25 mouse cellular contexts compared by ENCODE assay signal in the genomic region with DNA sequence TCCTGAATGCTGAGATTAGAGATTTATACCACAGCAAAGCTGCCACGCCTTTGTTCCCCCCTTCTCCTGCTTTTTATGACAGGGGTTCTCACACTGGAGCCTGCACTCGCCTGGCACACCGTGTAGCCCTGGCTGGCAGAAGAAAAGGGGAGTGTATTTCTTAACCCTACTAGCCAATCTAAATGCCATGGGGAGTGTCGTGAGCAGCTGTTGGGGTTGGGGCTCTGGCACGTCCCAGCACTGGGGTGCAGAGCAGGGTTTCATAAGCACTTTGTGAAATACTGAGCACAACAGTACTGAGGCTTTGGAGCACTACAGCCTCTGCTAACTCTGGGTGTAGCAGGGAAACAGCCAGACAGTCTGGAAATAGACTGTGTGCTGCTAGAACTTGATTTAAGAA.
"Had no signal": no experiment of that assay in that cellular context is flagged by ENCODE, and none has a peak within 500 bp of the region (broad histone marks: within the 10 kb centered on the region; RNA-seq: fewer than 3 reads in every experiment).

No protein-coding gene starts in this region.

- DNase-seq: gastrocnemius, postnatal 25 days; heart, adult 18-20 months; heart, postnatal 10 days; heart, postnatal 4 days; kidney, adult 18-20 months; kidney, adult 8-10 months; kidney, postnatal 10 days; kidney, postnatal 25 days; kidney, postnatal 4 days; liver; liver, embryonic 13.5 days; liver, postnatal 0 days had no signal

- H3K4me2 ChIP-seq: heart, embryonic 12.5 days; hindbrain, embryonic 12.5 days; hindbrain, embryonic 14.5 days; limb, embryonic 12.5 days; liver, embryonic 11.5 days; liver, embryonic 13.5 days; liver, embryonic 15.5 days had no signal

- H3K27me3 ChIP-seq: heart, embryonic 12.5 days; hindbrain, embryonic 12.5 days; limb, embryonic 12.5 days; liver, embryonic 13.5 days; liver, embryonic 15.5 days had no signal

- ATAC-seq: hindbrain, embryonic 16.5 days; inflammation-experienced regulatory T-cells, adult 6 months; intestine, embryonic 16.5 days; liver, postnatal 0 days had no signal

- H3K9me3 ChIP-seq: heart, embryonic 12.5 days; hindbrain, embryonic 10.5 days; hindbrain, embryonic 12.5 days; limb, embryonic 10.5 days; limb, embryonic 12.5 days; liver, embryonic 13.5 days; liver, embryonic 15.5 days had no signal

- H3K4me3 ChIP-seq: heart, embryonic 12.5 days; hindbrain, embryonic 10.5 days; hindbrain, embryonic 12.5 days; layer of hippocampus, adult 2 months; left cerebral cortex, adult 2 months; limb, embryonic 10.5 days; limb, embryonic 12.5 days; liver, embryonic 13.5 days; liver, embryonic 15.5 days had no signal

- H3K27ac ChIP-seq: hindbrain, embryonic 10.5 days; hindbrain, embryonic 12.5 days; hindbrain, embryonic 14.5 days; layer of hippocampus, adult 2 months; left cerebral cortex, adult 2 months; limb, embryonic 10.5 days; limb, embryonic 12.5 days; liver, embryonic 13.5 days; liver, embryonic 15.5 days had no signal

- H3K9ac ChIP-seq: heart, embryonic 12.5 days; hindbrain, embryonic 12.5 days; hindbrain, embryonic 14.5 days; limb, embryonic 12.5 days; liver, embryonic 13.5 days; liver, embryonic 15.5 days; liver, postnatal 0 days had no signal
